Mouse (Mus musculus): ENCODE data around the gene Cbarp. TPM values are rescaled to one million over a fixed set of nuclear protein-coding genes. Genes with fewer than 3 reads are reported as not detected.

The Cbarp gene
- total RNA-seq, 2 experiments from 2014 or later, result 1.2 to 1.6 TPM

DNA sequence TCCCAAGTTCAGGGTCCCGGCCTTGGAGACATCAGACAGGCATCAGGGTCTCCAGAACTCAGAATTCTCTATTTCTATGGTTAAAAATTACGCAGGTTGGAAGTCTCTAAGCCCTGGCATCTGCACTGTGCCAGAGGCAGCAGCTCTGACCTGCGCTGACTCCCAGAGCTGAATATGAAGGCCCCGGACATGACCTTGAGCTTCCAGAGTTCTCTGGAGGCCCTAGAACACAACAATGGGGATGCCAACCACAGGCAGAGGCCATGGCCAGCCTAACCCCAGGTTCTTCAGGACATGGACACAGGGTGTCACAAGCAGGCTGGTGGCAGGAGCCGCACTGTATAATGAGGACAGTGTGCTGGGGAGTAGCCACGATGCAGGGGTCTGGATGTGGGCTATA lies 46.5 kb downstream of the Cbarp start:
- no peak for DNase-seq

DNA sequence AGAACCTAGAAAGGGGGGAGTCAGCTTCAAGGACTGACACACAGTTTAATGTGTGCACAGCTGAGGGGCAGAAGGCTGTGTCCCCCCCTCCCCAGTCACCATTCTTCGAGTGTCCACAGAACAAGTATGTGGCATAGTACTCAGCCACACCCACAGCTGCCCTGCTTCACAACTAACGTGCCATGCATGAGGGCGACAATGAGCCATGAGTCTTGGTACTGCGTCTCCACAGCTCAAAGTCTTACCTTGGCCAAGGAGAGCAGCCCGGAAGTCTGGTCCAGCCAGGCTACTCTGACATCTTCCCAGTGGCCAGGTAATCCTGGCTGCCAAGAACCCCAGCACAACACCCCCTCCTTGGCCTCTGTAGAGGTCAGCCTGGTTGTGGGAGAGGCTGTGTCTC lies 47.9 kb downstream of the Cbarp start:
- DNase-seq, result no peak

DNA sequence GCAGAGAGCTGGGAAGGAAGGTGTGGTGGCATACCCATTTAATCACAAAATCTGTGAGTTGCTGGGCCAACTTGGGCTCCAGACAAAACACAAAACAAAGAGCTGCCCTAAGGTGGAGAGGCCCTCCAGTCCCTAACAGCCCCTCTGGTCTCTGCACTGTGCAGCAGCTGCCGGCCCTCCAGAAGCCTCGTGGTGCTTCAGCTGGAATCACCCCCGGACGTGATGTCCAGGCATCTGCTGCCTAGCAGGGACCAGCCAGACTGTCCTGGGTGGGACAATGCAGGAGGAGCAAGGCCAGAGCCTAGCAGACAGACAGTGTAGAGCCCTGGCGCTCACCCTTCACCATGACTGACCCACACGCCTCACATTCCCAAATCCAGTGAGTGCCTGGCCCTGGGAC lies 49.1 kb downstream of the Cbarp start:
- no peak for DNase-seq

DNA sequence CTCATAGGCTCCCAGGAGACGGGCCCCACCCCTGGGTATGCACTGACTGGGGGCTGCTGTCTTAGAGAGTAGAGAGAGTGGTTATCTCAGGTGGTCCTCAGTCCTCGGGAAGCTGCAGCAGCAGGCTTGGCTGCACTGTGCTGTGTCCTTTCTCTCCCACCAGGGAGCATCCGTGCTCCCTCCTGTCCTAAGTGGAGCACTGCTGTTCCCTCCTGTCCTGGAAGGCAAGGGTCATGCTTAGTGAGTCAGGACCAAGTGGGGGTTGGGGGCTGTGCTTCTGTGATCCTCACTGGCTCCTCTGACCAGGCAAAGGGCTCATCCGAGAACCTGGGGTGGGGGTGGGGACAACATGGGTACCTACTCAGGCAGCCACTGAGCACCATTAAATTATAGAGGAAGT lies 51.5 kb downstream of the Cbarp start:
- no peak for DNase-seq

DNA sequence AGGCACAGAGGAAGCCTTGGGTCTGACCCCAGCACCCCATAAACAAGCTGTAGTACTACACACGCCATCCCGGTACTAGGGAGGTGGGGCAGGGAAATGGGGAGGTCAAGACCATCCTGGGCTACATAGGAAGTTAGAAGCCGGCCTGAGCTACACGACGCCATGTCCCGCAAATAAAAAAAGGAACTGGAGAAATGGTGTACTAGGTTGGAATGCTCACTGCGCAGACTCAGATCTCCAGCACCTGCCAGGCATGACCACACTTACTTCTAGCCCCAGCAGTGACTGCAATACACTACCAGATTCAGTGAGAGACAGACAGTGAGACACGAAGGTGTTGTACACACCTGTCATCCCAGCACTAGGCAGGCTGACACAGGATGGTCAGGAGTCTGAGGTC lies 53.2 kb downstream of the Cbarp start:
- no peak for DNase-seq

DNA sequence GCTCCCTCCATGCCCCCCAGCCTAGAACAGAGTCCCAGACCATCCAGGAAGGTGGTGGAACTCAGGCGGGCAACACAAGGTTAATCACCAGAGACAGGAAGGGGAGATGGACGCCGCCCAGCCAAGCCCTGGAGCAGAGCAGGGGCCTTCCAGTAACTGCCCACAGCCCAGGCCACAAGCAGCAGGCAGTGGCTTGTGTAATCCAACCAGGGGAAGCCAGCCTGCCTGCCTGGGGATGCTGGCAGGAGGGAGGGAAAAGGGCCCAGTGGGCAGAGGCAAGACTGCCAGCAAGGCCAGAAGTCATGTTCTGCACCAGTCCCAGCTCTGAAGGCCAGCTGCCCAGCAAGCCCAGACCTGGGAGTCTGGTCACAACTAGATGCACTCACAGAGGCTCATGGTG lies 53.8 kb downstream of the Cbarp start:
- peak; percentile 54 for DNase-seq

DNA sequence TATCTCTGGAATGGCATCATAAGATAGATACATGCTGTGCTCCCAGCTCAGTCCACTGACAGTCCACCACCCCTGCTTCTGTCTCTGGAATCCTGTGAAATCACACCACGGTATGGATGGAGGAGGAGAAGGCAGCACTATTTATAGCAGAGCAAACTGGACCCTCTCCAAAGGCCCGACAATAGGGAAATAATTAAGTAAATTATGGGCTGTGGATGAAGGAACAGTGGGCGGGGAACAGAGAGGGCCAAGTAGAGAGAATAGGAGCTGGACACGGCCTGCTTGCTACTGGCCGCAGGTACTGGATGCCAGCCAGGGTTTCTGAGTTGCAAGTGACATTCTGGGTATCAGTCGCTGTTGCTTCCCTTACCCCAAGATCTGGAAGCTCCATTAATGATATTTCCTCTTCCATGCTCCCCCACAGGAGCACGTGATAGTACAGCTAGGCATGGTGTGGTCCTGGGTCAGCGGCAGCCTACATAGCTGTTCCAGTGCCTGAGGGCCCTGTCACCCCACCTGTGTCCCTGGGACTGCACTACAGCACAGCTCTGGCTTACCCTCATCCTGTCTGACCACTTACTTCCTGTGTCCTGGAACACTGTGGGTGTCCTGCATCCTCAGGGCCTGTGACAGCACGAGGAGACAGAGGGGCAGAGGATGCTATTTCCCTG lies 55.7 kb downstream of the Cbarp start:
- no peak for DNase-seq

DNA sequence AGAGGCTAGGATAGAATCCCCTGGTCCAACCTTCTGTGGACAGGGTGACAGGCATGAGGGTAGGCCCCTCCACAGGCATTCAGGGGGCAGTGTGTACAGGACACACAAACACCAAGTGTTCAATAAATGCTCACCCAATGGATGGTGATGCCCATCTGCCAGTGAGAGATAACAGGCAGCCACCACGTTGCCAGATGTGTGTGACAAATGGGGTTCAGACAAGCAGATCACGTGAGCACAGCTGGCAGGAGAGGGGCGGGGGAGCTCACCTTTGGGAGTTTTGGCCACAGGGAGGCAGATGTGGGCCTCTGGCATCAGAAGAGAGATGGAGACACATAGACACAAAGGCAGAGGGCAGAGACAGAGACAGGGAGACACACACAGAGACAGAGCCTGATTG lies 59.6 kb downstream of the Cbarp start:
- no peak for DNase-seq

Other genes with a start within 250 kb of the Cbarp start
- 100 to 1,000 TPM in 1 of 2 experiments, 10 to 100 TPM in 1; 12.5 to 381 TPM for gene Cfd, start 250.0 kb downstream of the Cbarp start, total RNA-seq (2021)
- 10 to 100 TPM; 29.2 to 34.4 TPM for gene Med16, start 231.9 kb downstream of the Cbarp start, total RNA-seq (2021)
- not detected for gene Gm26602, start 230.0 kb downstream of the Cbarp start, total RNA-seq (2021)
- gene Kiss1r, start 223.9 kb downstream of the Cbarp start, total RNA-seq (2021), result under 1 TPM; 0.18 to 0.29 TPM
- 100 to 1,000 TPM; 103 to 113 TPM for gene R3hdm4, start 219.6 kb downstream of the Cbarp start, total RNA-seq (2021)
- 1 to 10 TPM; 2.4 to 2.8 TPM for gene Arid3a, start 213.8 kb downstream of the Cbarp start, total RNA-seq (2021)
- 10 to 100 TPM; 16.4 to 18.0 TPM for gene Wdr18, start 180.7 kb downstream of the Cbarp start, total RNA-seq (2021)
- gene Grin3b, start 170.1 kb downstream of the Cbarp start, total RNA-seq (2021), result not detected
- gene Tmem259, start 156.5 kb downstream of the Cbarp start, total RNA-seq (2021), result 10 to 100 TPM; 70.1 to 80.6 TPM
- gene Cnn2, start 152.3 kb downstream of the Cbarp start, total RNA-seq (2021), result 1 to 10 TPM; 8.5 to 9.4 TPM
- gene Abca7, start 144.3 kb downstream of the Cbarp start, total RNA-seq (2021), result 1 to 10 TPM; 4.9 to 5.7 TPM
- 1 to 10 TPM; 1.0 to 2.1 TPM for gene Arhgap45, start 124.2 kb downstream of the Cbarp start, total RNA-seq (2021)
- 10 to 100 TPM; 43.2 to 45.5 TPM for gene Polr2e, start 101.0 kb downstream of the Cbarp start, total RNA-seq (2021)
- 100 to 1,000 TPM; 527 to 618 TPM for gene Gpx4, start 93.7 kb downstream of the Cbarp start, total RNA-seq (2021)
- gene Sbno2, start 35.3 kb downstream of the Cbarp start, total RNA-seq (2021), result 1 to 10 TPM; 5.6 to 6.7 TPM
- 100 to 1,000 TPM in 1 of 2 experiments, 10 to 100 TPM in 1; 99.8 to 120 TPM for gene Stk11, start 25.0 kb downstream of the Cbarp start, total RNA-seq (2021)
- gene Atp5d, start 2.2 kb downstream of the Cbarp start, total RNA-seq (2021), result 100 to 1,000 TPM; 634 to 665 TPM
- 10 to 100 TPM; 33.7 to 34.8 TPM for gene Midn, start 7.4 kb upstream of the Cbarp start, total RNA-seq (2021)
- gene Cirbp, start 25.1 kb upstream of the Cbarp start, total RNA-seq (2021), result 10 to 100 TPM; 17.3 to 21.4 TPM
- gene 1600002K03Rik, start 32.1 kb upstream of the Cbarp start, total RNA-seq (2021), result 1 to 10 TPM; 5.1 to 5.9 TPM
- gene Efna2, start 38.6 kb upstream of the Cbarp start, total RNA-seq (2021), result under 1 TPM; 0.26 to 0.54 TPM
- gene Mum1, start 85.6 kb upstream of the Cbarp start, total RNA-seq (2021), result 10 to 100 TPM; 14.5 to 14.8 TPM
- gene Ndufs7, start 108.3 kb upstream of the Cbarp start, total RNA-seq (2021), result 100 to 1,000 TPM; 508 to 524 TPM
- gene Gamt, start 120.2 kb upstream of the Cbarp start, total RNA-seq (2021), result 10 to 100 TPM; 50.9 to 53.1 TPM
- 10 to 100 TPM; 40.1 to 43.6 TPM for gene Dazap1, start 120.7 kb upstream of the Cbarp start, total RNA-seq (2021)
- gene Rps15, start 151.6 kb upstream of the Cbarp start, total RNA-seq (2021), result 100 to 1,000 TPM; 575 to 593 TPM
- gene Apc2, start 155.1 kb upstream of the Cbarp start, total RNA-seq (2021), result under 1 TPM; 0.59 to 0.82 TPM
- gene 2310011J03Rik, start 179.7 kb upstream of the Cbarp start, total RNA-seq (2021), result 1 to 10 TPM; 6.5 to 7.0 TPM
- 1 to 10 TPM in 1 of 2 experiments, under 1 TPM in 1; 0.84 to 1.1 TPM for gene Pcsk4, start 188.7 kb upstream of the Cbarp start, total RNA-seq (2021)
- 1 to 10 TPM; 1.1 to 2.8 TPM for gene Reep6, start 189.1 kb upstream of the Cbarp start, total RNA-seq (2021)
- 10 to 100 TPM; 38.8 to 70.8 TPM for gene Adamtsl5, start 207.6 kb upstream of the Cbarp start, total RNA-seq (2021)
- gene Plk5, start 215.6 kb upstream of the Cbarp start, total RNA-seq (2021), result under 1 TPM; 0.13 TPM
- 1 to 10 TPM; 3.9 to 4.3 TPM for gene Mex3d, start 246.8 kb upstream of the Cbarp start, total RNA-seq (2021)

Data from gastrocnemius, postnatal 25 days (tissue).